In the genomic region with DNA sequence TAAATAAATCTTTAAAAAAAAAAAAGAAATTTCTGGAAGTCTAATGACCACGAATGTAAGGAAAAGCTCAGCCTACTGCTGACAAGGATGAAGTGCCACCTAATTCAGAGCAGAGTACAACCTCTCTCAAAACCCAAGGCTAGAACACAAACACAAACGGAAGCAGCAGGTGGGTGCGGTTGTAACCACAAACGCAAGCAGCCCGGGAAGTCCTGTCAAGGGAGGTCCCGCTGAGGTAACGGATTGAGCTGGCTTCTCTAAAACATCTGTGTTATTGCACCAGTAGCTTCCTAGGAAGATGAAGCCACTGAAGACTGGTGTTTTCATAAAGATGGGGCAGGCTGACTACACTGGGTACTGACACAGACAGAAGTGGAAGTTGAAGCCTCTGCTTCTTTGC, we compare ENCODE assay signal across 19 mouse cellular contexts. TPM values are rescaled to one million over a fixed set of nuclear protein-coding genes. Genes with fewer than 3 reads are reported as not detected.
DNase-seq lines count a peak whose midpoint lies in the region; ATAC-seq and TF ChIP-seq lines count a peak whose summit lies in the region.
"Had no signal": no experiment of that assay in that cellular context is flagged by ENCODE, and none has a peak within 500 bp of the region (broad histone marks: within the 10 kb centered on the region; RNA-seq: fewer than 3 reads in every experiment).

No protein-coding gene starts in this region.

- H3K36me3 ChIP-seq in spleen, adult 2 months (ENCODE audit: control insufficient read depth, insufficient read depth, low read length), result no peaks in the 10 kb centered on the region
- peaks cover 61% of the 10 kb centered on the region for H3K36me3 ChIP-seq in hindbrain, embryonic 14.5 days (replicated peaks; ENCODE audit: control insufficient read depth, insufficient read depth)
- H3K36me3 ChIP-seq in intestine, embryonic 16.5 days (ENCODE audit: control insufficient read depth, insufficient read depth, low read length), result no peaks in the 10 kb centered on the region
- H3K36me3 ChIP-seq: stomach, embryonic 15.5 days had no signal

- H3K4me1 ChIP-seq in spleen, adult 2 months (ENCODE audit: control insufficient read depth, insufficient read depth, insufficient read length), result peaks cover 22% of the 10 kb centered on the region
- H3K4me1 ChIP-seq in hindbrain, embryonic 14.5 days (replicated peaks; ENCODE audit: control insufficient read depth, insufficient read depth, low read length), result no peaks in the 10 kb centered on the region
- no peaks in the 10 kb centered on the region for H3K4me1 ChIP-seq in intestine, embryonic 16.5 days (ENCODE audit: control insufficient read depth, insufficient read depth, low read length)
- H3K4me1 ChIP-seq: stomach, embryonic 15.5 days had no signal

- no peak overlapping the region for H3K4me2 ChIP-seq in hindbrain, embryonic 14.5 days (replicated peaks)
- no peak overlapping the region for H3K4me2 ChIP-seq in intestine, embryonic 16.5 days (ENCODE audit: low read depth, low read length)
- H3K4me2 ChIP-seq: forebrain, embryonic 13.5 days; stomach, embryonic 15.5 days had no signal

- no peak overlapping the region for H3K4me3 ChIP-seq in spleen, adult 2 months (ENCODE audit: extremely low read depth, insufficient read depth, insufficient read length)
- H3K4me3 ChIP-seq in hindbrain, embryonic 14.5 days (replicated peaks; ENCODE audit: low read length), result no peak overlapping the region
- H3K4me3 ChIP-seq in intestine, embryonic 16.5 days (ENCODE audit: low read length), result no peak overlapping the region
- H3K4me3 ChIP-seq: forebrain, embryonic 13.5 days; heart, adult 2 months; megakaryocyte, embryonic 14.5 days; stomach, embryonic 15.5 days had no signal

- 6% methylated on average over 7 of the region's 7 CpGs for WGBS in spleen, adult 2 months
- 78% methylated on average over 7 of the region's 7 CpGs for WGBS in hindbrain, embryonic 14.5 days
- 57% methylated on average over 7 of the region's 7 CpGs for WGBS in intestine, embryonic 16.5 days

- no peak overlapping the region for H3K9ac ChIP-seq in hindbrain, embryonic 14.5 days
- H3K9ac ChIP-seq in intestine, embryonic 16.5 days (ENCODE audit: low read depth, low read length), result no peak overlapping the region
- H3K9ac ChIP-seq: forebrain, embryonic 13.5 days; stomach, embryonic 15.5 days had no signal

- H3K27ac ChIP-seq in spleen, adult 2 months (ENCODE audit: insufficient read depth, low read length), result peak overlapping the region; percentile 12; the same call in 1 of the 2 replicates
- no peak overlapping the region for H3K27ac ChIP-seq in hindbrain, embryonic 14.5 days
- H3K27ac ChIP-seq in intestine, embryonic 16.5 days (ENCODE audit: low read length), result no peak overlapping the region
- H3K27ac ChIP-seq: forebrain, embryonic 13.5 days; heart, adult 2 months; stomach, embryonic 15.5 days had no signal

- ATAC-seq in common myeloid progenitor, adult 5-6 weeks (replicated peaks; ENCODE audit: low read depth, poor library complexity, severe bottlenecking), result peak; percentile 85
- no peak for ATAC-seq in hindbrain, embryonic 14.5 days (ENCODE audit: low FRiP score)
- ATAC-seq in intestine, embryonic 16.5 days, result no peak
- ATAC-seq: forebrain, embryonic 13.5 days; intestine, postnatal 0 days; Patski had no signal

- H3K27me3 ChIP-seq in spleen, adult 2 months (ENCODE audit: control insufficient read depth, insufficient read depth, low read length), result no peaks in the 10 kb centered on the region
- H3K27me3 ChIP-seq in hindbrain, embryonic 14.5 days (ENCODE audit: control insufficient read depth, insufficient read depth, low read length), result no peaks in the 10 kb centered on the region
- H3K27me3 ChIP-seq in intestine, embryonic 16.5 days (replicated peaks; ENCODE audit: control insufficient read depth, insufficient read depth, low read length), result no peaks in the 10 kb centered on the region
- H3K27me3 ChIP-seq: forebrain, embryonic 13.5 days; Patski; stomach, embryonic 15.5 days had no signal

- TF ChIP-seq CTCF in spleen, adult 2 months (IDR thresholded peaks at IDR 0.05; ENCODE audit: extremely low read depth, insufficient read depth, insufficient read length, insufficient replicate concordance), result no peak

- TF ChIP-seq POLR2A in spleen, adult 2 months (IDR thresholded peaks at IDR 0.05; ENCODE audit: low read depth, low read length), result no peak

- H3K9me3 ChIP-seq in hindbrain, embryonic 14.5 days (ENCODE audit: control insufficient read depth, low read length), result no peaks in the 10 kb centered on the region
- no peaks in the 10 kb centered on the region for H3K9me3 ChIP-seq in intestine, embryonic 16.5 days (ENCODE audit: control insufficient read depth, low read length)
- H3K9me3 ChIP-seq: forebrain, embryonic 13.5 days; stomach, embryonic 15.5 days had no signal

- peak; percentile 45 to 52 for DNase-seq in spleen, adult 2 months (ENCODE audit: low read depth in 1 of 2, low spot score in 2 of 2)
- DNase-seq in spleen, adult 12 weeks (ENCODE audit: low spot score), result no peak
- peak; percentile 9 to 37 for DNase-seq in natural killer cell, adult 2 months (ENCODE audit: low spot score in 2 of 2)
- DNase-seq in thymus, postnatal 4 days, result peak; percentile 70
- no peak for DNase-seq in kidney, adult 8-10 months
- DNase-seq in hindbrain, embryonic 14.5 days (ENCODE audit: low spot score), result no peak
- DNase-seq: adrenal gland, postnatal 10 days; heart, adult 2 months; heart, postnatal 36 days; kidney, postnatal 36 days; lung, adult 2 months; right cerebral cortex, postnatal 25 days had no signal

RNA-seq across cellular contexts. Expression of a gene that starts 15.1 kb away (rescaled TPM):
- polyA plus RNA-seq in spleen, adult 2 months (2012; rRNA removed), result 5.0 and 7.4 TPM in 2 replicates
- total RNA-seq in common myeloid progenitor, adult 5-6 weeks (2017), result 1.8 TPM in 1 of 2 replicates, not detected in the other
- polyA plus RNA-seq in hindbrain, embryonic 14.5 days (2014; fragmentation: Nextera tagmentation; extraction: Ambion mirVana), result 15.9 and 17.9 TPM in 2 replicates
- 0.62 and 0.97 TPM in 2 replicates for polyA plus RNA-seq in intestine, embryonic 16.5 days (2015; fragmentation: Nextera tagmentation; extraction: Ambion mirVana)

Comparison
In these comparisons a context has a peak if more than half of its experiments do, and no peak if none do; other contexts are left out.
1. DNase-seq: peak in spleen, adult 2 months (2 of 2), natural killer cell, adult 2 months (2 of 2) and thymus, postnatal 4 days (single experiment); none in spleen, adult 12 weeks (single experiment), kidney, adult 8-10 months (0 of 2) and hindbrain, embryonic 14.5 days (single experiment).